Mouse (Mus musculus) mouse embryonic stem cell (cell line): ENCODE measurements around the gene Tmem184a.

Source experiments
- in situ Hi-C, 2 experiments: fragments of 300-500 bp; cut with MboI; formaldehyde crosslinking; loops; 1 replicate in 1 of 2; 3 replicates in 1 of 2; pipeline ENCODE4 v1.14.3; 2019 to 2020; ENCODE audit warnings: low sequenced_read_pairs in 2 of 2, low pct_unique_long_range_greater_than_20kb in 1 of 2, mixed read lengths in 1 of 2; ENCODE audit not compliant: unreplicated experiment in 1 of 2

Tmem184a gene

DNA sequence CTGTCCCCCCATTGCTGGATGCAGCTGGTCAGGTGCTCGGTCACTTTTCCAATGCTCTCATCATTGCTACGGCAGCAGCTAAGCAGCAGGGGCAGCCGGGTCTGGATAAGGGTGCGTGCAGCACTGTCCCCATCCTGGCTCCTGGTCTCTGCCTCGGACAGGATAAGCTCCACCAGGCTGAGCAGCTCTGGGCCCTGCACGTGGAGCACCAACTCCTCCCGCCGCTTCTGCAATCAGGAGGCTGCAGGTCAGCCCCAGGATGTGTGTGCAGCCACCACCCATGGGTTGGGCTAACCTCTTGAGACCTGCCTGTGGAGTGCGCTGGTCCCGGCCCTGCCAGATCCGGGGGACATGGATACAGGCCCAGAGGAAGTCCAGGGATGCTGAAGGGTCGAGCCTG is 63.6 kb downstream of the Tmem184a start:
- in situ Hi-C loops = no loop called here

DNA sequence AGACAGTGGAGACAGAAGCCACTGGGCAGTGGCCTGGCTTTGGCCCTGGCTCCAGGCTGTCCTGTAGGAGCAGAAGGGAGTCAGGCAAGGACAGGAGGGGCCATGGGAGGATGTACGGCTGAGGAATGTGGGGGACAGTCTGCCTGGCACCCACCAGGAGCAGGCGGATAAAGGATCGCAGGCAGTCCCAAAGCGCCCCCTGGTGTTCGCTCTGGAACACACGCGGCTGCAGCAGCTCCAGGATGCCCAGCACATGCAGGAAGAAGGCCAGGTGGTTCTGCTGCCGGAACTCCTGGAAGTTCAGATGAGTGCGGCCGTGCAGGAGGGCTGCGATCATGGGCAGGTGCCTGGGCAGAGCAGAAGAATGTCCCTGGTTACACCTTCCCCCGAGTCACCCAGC is 65.0 kb downstream of the Tmem184a start:
- in situ Hi-C loops = no loop called here
